Mouse (Mus musculus) cortical plate, adult 2 months (tissue): ENCODE data around the gene Ndufaf2.

Experiments used
- CTCF ChIP-seq: fragments of 200-500 bp; IDR thresholded peaks from 2 replicates; pipeline ENCODE4 v1.5.1; 2011; ENCODE audit warnings: mild to moderate bottlenecking, control low read depth, low read length; ENCODE audit not compliant: insufficient read depth; ENCODE audit errors: extremely low read depth
- POLR2A ChIP-seq: fragments of 200-500 bp; IDR thresholded peaks from 2 replicates; pipeline ENCODE4 v1.6.1; 2011; ENCODE audit warnings: mild to moderate bottlenecking, low read length, control low read depth; ENCODE audit not compliant: insufficient read depth; ENCODE audit errors: extremely low read depth

- no peak for TF ChIP-seq CTCF
- no peak for TF ChIP-seq POLR2A
These were observed 92.4 kb downstream of the Ndufaf2 start for GRCm38 (mm10) chr13:108066021-108066420.
